Mouse (Mus musculus): ENCODE results near the gene AU040320.

AU040320 gene

DNA sequence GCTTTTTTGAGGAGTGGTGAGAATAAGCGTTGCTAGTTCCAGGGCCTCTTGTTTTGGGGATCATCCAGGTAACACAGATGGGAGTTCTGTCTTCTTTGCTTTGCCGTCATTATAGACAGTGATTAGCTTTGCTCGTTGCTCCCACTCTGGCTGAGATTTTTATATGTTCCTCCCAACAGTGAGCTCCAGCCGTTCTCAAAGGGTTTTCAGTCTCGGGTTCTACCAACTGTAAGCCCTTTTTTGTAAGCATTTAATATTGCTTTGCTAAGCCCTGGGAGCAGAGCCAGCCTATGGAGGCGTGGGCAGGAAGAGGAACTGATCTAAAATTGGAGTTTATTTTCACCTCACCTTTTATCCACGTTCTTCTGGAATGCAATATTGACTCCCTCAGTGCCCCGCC, 29.7 kb downstream of the AU040320 start:
- DNase-seq (ENCODE audit: low spot score), result no peak

DNA sequence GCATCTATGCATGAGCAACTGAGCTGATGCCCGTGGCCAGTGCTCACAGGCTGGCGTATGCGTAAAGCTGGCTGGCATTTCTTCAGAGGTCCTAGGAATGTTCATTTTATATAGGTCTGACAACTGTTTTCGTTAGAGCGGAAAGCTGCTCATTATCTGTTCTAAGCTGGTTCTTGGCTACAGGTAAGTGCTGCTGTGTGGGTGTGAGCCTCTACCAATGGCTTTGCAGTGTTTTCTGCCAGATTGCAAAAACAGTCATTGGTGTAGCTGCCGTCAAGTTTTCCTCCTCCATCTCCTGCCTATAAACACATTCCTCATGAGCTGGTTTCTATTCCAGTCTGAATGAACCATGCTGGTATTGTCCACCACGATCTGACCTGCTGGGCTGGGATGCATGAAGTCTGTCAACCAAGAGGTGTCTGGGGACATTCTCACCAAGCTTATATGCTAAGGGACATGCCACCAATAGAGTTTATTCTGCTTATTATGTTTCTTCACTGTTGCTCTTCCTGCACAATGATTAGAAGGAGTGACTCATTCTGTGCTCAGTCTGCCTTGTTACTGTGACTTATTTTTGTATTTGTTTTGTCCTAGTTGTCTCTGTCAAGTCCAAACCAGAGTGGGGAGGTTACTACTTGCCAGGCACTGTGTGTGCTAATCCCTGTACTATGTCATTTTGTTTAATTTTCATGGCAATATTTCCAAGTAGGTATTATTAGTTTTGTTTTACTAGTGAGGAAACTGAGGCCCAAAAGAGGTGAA, 39.2 kb downstream of the AU040320 start:
- DNase-seq (ENCODE audit: low spot score), result no peak

DNA sequence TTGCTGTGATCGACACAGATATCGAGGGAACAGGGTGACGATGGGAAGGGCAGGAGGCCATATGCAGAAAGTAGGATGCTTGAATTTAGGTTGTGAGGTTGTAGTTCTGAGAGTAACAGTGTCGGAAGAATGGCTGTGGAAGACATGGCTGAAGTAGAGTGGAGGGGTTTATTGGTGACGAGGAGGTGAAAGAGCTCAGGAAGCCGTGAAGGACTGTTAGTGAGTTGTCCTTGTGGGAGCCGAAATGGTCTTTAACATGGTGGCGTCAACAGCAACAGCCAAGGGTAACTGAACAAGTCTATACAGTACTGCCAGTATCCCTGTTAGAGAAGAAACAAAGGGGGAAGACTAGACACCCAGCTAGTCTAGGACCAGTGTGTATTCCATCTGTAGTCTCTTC, 48.8 kb downstream of the AU040320 start:
- no peak for DNase-seq (ENCODE audit: low spot score)

DNA sequence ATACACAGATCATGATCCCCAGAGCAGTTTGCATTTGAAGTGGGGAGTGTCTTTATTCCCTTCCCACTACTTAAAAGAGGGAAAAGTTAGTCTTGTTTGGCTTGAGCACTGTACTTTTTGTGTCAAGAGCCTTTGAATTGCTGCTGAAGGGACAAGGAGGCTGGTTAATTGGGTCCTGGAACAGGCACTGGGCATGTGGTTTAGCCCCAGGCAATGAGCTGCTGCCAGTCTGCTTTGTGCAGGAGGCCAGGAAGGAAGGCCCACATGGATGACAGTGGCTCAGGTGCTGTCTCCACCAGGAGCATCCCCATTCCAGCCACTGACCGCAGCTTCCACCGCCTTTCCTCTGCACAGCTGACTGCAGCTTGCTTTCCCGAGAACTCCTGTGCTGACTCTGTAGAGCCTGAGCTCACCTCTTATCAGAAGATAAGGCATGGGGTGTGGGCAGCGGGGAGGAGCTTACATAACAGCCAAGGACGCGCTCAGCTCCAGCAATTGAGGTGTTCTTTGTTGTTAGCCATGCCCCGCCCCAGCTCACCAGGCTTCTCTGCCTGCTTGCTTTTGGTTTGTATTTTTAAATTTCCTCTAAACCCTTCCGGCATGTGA, 50.0 kb downstream of the AU040320 start:
- DNase-seq (ENCODE audit: low spot score), result no peak

DNA sequence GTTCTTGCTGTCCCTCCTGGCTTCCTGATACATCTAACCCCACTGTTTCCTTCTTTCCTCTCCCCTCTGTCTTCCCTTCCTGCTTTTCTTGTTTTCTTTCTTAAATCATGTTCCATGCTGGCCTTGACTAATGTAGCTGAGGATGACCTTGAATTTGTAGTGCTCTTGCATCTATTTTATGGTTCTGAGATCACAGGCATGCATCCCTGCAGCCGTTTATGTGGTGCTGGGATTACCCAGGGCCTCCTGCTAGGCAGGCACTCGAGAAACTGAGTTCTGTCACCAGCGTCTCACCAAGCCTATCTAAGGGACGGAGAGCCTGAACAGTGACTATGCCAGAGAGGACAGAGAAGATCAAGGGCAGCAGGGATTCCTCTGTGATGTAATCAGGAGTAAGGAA, 52.4 kb downstream of the AU040320 start:
- DNase-seq (ENCODE audit: low spot score), result no peak

DNA sequence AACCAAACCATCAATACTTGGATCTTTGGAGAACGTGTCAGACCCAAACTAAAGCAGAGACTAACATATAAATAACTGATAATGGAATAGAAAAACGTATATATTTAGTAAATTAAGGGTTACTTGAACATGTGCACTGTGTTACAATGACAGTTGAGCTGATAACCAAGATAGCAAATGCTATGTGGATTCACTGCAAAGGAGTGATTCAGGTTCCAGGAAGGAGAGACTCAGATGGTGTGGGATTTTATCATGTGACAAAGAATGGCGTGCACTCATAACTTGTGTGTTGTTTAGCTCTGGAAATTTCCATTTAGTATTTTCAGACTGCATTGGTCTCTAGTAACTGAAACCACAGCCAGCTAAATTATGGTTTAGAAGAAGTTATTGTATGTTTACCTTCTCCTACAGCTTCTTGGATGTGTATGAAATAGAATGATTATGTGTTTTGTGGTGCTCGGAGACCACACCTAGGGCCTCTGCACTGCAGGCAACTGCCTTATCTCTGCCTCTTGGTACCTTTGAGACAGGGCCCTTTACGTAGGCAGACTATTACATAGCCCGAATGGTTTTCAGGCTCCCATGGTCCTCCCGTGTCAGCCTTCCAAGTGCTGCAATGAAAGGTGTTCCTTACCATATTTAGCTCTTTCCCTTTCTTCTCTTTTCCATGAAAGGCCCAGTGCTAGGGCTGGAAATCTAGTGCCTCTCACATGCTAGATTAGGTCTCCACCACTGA, 53.5 kb downstream of the AU040320 start:
- DNase-seq (ENCODE audit: low spot score), result no peak

DNA sequence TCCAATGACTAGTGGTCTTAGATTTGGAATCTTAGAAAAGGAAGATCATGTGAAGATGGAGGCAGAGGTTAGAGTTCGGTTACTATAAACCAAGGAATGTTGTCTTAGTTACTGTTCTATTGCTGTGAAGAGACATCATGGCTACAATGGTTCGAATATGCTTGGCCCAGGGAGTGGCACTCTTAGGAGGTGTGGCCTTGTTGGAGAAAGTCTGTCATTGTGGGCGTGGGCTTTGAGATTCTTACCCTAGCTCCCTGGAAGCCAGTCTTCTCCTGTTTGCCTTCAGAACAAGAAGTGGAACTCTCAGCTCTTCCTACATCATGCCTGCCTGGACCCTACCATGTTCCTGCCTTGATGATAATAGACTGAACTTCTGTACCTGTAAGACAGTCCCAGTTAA, 57.2 kb downstream of the AU040320 start:
- DNase-seq (ENCODE audit: low spot score), result no peak

DNA sequence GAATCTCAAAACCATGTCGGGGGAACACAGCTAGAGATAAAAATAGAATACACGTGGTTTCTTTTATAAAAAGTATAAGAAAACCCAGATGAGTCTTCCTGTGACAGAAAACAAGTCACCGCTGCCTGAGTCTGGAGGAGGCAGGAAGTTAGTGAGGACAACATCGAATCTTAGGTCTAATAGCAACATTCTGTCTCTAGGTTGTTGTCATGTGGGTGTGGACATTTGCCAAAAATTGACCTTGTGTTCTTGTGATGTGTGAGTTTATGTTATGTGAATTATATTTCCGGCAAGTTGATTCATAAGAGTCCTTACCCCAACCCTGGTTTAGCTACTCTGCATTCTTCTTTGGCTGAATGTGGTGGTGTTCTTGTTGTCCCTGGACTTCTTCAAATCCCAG, 59.9 kb downstream of the AU040320 start:
- no peak for DNase-seq (ENCODE audit: low spot score)

DNA sequence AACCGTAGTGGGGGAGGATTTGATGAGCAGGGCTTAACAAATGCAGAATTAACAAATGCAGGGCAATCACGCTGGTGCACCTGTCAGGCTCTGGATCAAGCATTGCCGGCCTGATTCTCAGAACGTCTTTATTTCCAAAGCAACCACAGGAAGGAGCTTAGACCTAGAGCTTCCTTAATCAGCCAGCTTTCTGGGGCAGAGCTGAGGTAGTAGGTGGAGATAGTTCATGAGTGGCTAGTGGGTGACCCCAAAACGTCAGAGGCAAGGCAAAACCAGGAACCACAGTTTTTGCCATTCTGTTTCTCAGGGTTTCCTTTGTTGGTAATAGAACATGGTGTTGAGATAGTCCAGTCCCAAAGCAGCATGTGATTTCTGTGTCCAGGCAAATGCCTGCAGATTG, 61.5 kb downstream of the AU040320 start:
- DNase-seq (ENCODE audit: low spot score), result no peak

DNA sequence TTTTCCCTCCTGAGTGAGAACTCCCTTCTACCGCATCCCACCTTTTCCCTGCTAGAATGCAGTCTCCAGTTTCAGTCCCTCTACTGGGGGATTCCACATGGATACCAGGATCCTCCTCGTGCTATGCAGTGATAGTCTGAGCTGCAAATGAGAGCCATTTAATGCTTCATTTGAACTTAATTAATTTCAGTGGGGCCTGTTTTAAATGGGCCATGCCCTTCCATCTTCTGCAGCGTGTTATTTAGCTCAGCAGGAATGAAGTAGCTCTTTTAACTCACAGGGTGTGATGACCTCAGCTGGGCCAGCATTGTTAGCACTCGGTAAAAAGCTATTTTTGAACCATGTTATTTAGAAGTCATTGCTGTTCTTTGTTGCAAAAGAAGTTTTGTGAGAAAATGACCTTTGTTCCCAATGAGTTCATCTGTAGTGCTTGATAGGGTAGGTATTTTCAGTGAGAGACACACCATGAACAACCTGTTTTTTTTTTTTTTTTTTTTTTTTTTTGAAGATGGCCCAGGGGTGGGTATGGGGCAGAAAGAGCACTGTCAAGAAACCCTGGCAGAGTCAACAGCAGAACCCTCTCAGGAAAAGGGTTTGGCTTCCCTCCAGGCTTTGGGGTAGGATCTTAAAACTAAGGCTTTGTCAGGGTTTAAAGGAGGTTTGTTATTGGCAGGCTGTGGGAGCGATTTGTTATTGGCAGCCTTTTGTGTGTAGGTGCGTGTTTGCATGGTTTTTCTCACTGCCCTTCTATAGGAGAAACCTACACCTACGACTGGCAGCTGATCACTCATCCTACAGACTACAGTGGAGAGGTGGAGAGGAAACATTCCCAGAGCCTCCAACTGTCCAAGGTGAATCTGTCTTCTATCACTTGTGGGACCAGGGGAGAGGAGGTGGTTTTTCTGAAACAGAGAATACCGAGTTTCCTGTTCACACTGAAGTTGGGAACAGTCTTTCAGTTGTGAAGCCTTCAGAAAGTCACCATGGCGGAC, 69.8 kb downstream of the AU040320 start:
- peak; percentile 54 for DNase-seq (ENCODE audit: low spot score)

DNA sequence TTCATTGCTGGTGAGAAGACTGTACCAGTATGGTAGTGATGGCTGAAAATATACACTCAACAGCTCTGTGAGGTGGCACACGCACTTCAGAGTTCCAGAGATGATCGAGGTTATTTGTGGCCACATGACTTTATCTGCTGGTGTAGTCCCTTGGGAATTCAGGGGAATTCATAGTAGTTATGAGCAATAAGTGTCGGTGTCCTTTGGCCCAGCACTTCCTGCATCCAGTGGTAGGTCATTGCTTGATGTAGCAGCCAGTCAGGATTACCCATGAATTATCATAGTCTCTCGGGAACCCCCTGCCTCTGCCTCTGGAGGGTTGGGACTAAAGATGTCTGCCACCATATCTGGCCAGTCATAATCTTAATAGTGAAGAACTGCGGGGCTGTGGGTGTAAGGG, 70.6 kb downstream of the AU040320 start:
- peak; percentile 39 for DNase-seq (ENCODE audit: low spot score)

DNA sequence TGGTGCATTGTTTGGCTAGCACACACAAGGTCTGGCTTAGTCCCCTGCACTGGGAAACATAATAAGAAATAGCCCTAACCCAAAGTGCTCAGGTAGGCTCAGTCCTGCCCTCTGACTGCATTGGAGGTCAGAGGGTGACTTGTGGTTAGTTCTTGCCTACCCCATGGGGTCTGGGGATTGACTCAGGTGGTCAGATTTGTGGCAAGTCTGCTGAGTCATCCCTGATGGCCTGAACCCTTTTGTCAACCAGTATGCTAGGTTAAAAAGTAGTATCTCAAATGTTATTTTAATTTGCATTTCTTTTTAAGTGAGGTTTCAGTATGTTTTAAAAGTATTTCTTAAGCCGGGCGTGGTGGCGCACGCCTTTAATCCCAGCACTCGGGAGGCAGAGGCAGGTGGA, 77.8 kb downstream of the AU040320 start:
- DNase-seq (ENCODE audit: low spot score), result no peak

DNA sequence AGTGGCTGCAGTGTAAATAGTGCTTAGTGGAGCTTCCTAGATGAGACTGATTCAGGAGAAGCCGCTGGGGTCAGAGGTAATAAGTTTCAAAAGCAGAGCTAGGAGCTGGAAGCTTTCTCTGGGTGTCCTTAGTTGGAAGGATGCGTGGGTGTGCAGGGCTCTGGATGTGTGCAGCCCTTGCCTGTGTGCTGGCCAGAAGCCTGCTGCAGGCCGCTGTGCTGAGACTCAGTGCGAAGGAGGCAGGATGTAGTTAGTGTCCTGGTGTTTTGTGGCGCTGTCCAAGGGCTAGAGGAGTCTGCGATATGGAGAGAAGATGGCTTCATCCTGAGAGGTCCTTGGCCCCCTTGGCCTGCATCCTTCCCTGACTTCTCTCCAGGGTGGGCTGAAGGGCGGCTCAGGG, 85.5 kb downstream of the AU040320 start:
- no peak for DNase-seq (ENCODE audit: low spot score)

DNA sequence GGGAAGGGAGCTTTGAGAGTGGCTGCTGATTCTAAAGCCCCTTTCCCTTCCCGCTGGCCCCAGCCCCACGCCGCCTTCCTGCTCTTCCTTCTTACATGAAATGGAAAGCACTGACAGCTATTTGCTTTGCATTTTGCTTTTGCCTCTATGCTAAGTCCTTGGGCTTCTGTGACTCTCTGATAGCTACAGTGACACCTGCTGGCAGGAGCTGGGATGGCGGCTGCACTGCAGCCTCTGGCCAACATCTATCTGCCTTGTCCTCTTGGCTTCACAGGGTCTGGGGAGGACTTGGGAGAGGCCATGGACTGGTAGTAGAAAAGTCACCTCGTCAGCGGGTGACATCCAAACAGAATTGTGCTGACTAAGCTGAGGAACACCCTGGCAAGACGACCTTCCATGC, 86.5 kb downstream of the AU040320 start:
- peak; percentile 84 for DNase-seq (ENCODE audit: low spot score)

DNA sequence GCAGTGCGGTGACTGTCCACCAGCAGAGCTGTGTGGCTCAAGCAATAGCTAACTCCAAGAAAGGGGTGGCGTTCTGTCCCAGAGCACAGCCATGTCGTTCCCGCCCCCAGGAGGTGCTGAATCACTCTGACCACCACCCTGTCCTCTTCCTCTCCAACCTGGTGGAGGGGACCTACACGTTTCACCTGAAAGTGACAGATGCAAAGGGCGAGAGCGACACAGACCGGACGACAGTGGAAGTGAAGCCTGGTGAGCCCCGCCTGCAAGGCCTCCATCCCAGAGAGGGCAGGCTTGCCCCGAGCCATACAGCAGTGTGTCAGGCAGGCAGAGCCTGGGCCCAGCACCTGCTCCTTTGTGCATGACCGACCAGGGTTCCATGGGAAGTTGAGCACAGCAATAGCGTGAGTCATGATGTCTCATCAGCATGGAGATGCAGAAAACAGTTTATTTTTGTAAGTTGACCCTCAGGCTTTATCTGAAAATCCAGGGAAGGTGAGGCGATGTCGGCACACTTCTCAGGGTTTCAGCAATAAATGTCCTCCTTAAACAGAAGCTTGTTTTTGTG, 87.7 kb downstream of the AU040320 start:
- DNase-seq (ENCODE audit: low spot score), result no peak

DNA sequence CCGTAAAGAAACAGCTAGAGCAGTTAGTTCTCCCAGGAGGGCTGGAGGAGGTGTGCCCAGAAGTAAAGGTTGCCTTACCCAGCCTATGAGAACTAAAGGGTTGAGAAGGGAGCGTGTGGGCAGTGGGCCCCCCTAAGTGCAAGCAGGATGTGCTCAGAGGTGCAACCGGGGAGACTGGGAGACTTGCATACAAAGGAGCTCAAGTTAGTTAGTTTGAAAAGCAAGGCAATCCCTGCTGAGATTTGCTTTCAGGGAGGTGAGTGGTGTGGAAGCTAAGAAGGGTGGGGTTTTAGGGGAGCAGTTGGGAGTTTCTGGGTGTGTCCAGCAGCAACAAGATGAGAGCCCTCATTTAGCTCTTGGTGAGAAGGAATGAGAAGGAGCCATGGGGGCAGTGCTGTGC, 89.6 kb downstream of the AU040320 start:
- no peak for DNase-seq (ENCODE audit: low spot score)

DNA sequence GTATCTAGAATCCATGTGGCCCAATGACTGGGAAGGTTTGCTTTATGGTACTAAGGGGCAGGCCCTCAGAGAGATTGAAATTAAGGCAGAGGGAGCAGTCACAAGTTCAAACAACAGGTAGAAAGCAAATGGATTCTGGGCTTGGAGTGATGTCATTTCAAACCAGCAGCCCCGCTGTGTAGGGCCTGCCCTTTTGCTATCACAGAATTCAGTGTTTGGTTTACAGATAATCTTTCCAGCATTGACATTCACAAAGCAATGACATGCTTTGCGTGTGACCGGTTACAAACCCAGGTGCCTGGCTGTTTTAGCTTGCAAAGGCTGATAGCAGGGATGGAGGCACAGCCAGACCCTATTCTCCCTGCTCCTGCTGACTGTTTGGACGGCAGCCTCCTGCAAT, 92.3 kb downstream of the AU040320 start:
- no peak for DNase-seq (ENCODE audit: low spot score)

DNA sequence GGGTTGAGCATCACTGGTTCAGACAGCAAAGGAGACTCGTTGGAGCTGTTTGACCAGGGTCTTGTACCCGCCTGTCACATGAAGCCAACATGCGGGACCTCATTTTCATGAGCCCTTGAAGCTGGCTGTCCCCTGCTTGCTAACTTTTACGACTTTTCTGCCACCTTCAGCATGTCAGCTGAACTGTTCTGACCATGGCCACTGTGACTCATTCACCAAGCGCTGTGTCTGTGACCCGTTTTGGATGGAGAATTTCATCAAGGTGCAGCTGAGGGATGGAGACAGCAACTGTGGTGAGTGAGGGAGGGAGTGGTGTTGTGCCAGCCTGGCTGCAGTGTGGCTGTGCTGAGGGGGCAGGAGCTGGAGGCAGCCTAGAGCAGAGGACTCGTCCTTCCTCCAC, 93.6 kb downstream of the AU040320 start:
- DNase-seq (ENCODE audit: low spot score), result no peak

DNA sequence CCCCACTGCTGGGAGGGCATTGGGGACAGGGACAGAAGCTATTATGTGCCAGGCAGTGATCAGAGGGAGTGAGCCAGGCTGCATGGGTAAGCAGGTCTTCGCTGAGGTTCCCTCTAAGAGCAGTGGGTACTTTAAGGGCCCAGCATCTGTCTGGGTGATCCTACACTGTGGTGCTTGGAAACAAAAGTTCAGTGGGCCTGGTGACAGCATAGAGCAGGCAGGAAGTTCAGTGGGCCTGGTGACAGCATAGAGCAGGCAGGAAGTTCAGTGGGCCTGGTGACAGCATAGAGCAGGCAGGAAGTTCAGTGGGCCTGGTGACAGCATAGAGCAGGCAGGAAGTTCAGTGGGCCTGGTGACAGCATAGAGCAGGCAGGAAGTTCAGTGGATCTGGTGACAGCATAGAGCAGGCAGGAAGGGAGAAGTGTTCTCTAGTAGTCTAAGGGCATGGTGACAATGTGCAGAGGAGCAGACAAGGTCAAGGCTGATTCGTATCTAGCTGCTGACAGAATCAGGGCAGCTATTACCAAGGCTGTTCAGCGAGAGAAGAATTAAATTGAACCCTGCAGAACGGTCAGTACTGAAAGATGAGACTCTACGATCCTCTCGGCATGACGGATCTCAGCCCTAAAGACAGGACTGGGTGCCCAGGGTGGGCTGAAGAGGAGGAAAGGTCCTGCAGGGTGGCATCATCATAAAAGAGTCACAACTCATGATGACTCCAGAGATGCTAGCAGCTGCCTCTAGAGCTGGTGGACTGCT, 96.9 kb downstream of the AU040320 start:
- no peak for DNase-seq (ENCODE audit: low spot score)

DNA sequence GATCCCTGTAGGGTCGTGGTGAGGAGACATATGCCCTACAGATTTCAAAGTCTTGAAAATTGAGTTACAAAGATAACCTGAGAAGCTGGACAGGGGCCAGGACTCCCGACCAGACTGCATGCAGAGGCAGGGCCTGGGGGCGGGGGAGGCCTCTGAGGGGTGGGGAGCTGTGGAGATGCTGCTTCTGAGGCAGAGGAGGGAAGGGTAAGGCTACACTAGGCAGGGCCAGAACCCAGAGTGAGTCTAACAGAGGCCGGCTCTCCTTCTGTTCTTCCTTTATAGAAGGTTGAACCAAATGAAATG, 97.4 kb downstream of the AU040320 start:
- DNase-seq (ENCODE audit: low spot score), result no peak

DNA sequence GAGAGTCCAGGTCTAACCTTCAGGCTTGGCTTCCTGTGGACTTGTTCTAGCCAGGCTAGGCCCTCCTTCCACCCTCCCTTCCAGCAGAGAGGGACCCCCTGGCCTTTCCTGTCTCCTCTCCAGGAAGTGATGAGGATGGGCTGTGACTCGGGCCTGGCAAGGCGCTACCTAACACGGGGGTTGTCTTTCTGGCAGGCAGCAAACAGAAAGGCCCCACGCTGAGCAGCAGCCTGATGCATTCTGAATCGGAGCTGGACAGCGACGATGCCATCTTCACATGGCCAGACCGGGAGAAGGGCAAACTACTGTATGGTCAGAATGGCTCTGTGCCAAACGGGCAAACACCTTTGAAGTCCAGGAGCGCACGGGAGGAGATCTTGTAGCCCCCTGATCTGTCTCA, 99.6 kb downstream of the AU040320 start:
- DNase-seq (ENCODE audit: low spot score), result no peak

All from adipocyte (in vitro differentiated cells).